Mouse (Mus musculus): ENCODE measurements around the gene Tnp1. TPM values are rescaled to one million over a fixed set of nuclear protein-coding genes. Genes with fewer than 3 reads are reported as not detected.

Gene Tnp1
- total RNA-seq, 2 experiments from 2014 or later: not detected

Other genes with a start within 250 kb of the Tnp1 start
- under 1 TPM; 0.38 to 0.64 TPM for gene Igfbp2, start 191.4 kb downstream of the Tnp1 start, total RNA-seq (2021)
- gene Igfbp5, start 141.0 kb downstream of the Tnp1 start, total RNA-seq (2021): 100 to 1,000 TPM; 159 to 169 TPM

Data from gastrocnemius, postnatal 36 days (tissue).